ENCODE assay signal across 9 mouse cellular contexts in genomic region chr3:87565623-87566022, GRCm38 (mm10). TPM values are rescaled to one million over a fixed set of nuclear protein-coding genes. Genes with fewer than 3 reads are reported as not detected.
DNase-seq lines count a peak whose midpoint lies in the region; ATAC-seq and TF ChIP-seq lines count a peak whose summit lies in the region.
"Had no signal": no experiment of that assay in that cellular context is flagged by ENCODE, and none has a peak within 500 bp of the region (broad histone marks: within the 10 kb centered on the region; RNA-seq: fewer than 3 reads in every experiment).

No protein-coding gene starts in this region.

- no peaks in the 10 kb centered on the region for H3K36me3 ChIP-seq in heart, embryonic 14.5 days (ENCODE audit: control insufficient read depth, insufficient read depth, low read length)
- no peaks in the 10 kb centered on the region for H3K36me3 ChIP-seq in embryonic facial prominence, embryonic 11.5 days (replicated peaks; ENCODE audit: control insufficient read depth, insufficient read depth, low read depth, low read length)
- H3K36me3 ChIP-seq in hindbrain, embryonic 15.5 days, result no peaks in the 10 kb centered on the region
- no peaks in the 10 kb centered on the region for H3K36me3 ChIP-seq in midbrain, postnatal 0 days (ENCODE audit: insufficient read depth, low read length)

- 0 out of 2 replicates have a peak, but pooled peaks cover 4% of the 10 kb centered on the region for H3K27me3 ChIP-seq in heart, embryonic 14.5 days (ENCODE audit: control insufficient read depth, insufficient read depth, low read length)
- no peaks in the 10 kb centered on the region for H3K27me3 ChIP-seq in embryonic facial prominence, embryonic 11.5 days (ENCODE audit: control insufficient read depth, insufficient read depth, low read length)
- no peaks in the 10 kb centered on the region for H3K27me3 ChIP-seq in hindbrain, embryonic 15.5 days
- no peaks in the 10 kb centered on the region for H3K27me3 ChIP-seq in midbrain, postnatal 0 days (ENCODE audit: insufficient read depth, low read length)
- H3K27me3 ChIP-seq: CH12.LX had no signal

- no peaks in the 10 kb centered on the region for H3K9me3 ChIP-seq in heart, embryonic 14.5 days (ENCODE audit: control insufficient read depth, low read length)
- no peaks in the 10 kb centered on the region for H3K9me3 ChIP-seq in embryonic facial prominence, embryonic 11.5 days (replicated peaks; ENCODE audit: control insufficient read depth, low read length)
- no peaks in the 10 kb centered on the region for H3K9me3 ChIP-seq in hindbrain, embryonic 15.5 days
- no peaks in the 10 kb centered on the region for H3K9me3 ChIP-seq in midbrain, postnatal 0 days (ENCODE audit: low read length)

- H3K27ac ChIP-seq in heart, embryonic 14.5 days (replicated peaks in 1 of 2; ENCODE audit: control insufficient read depth in 1 of 2, insufficient read depth in 1 of 2, low read depth in 2 of 2, low read length in 2 of 2), result 0 out of 4 replicates have a peak overlapping the region, but pooled peaks of 1 of the 2 experiments have one; percentile 19
- peak overlapping the region; percentile 59; the same call in 1 of the 2 replicates for H3K27ac ChIP-seq in embryonic facial prominence, embryonic 11.5 days (replicated peaks; ENCODE audit: low read depth, low read length)
- peak overlapping the region; percentile 95 for H3K27ac ChIP-seq in hindbrain, embryonic 15.5 days (replicated peaks)
- peak overlapping the region; percentile 95 for H3K27ac ChIP-seq in midbrain, postnatal 0 days (ENCODE audit: low read depth, low read length)

- no peak overlapping the region for H3K9ac ChIP-seq in heart, embryonic 14.5 days (ENCODE audit: low read length)
- 0 out of 2 replicates have a peak overlapping the region, but pooled peaks have one; percentile 25 for H3K9ac ChIP-seq in embryonic facial prominence, embryonic 11.5 days (replicated peaks; ENCODE audit: low read length)
- peak overlapping the region; percentile 42 for H3K9ac ChIP-seq in hindbrain, embryonic 15.5 days
- peak overlapping the region; percentile 62 for H3K9ac ChIP-seq in midbrain, postnatal 0 days (replicated peaks; ENCODE audit: low read length, poor library complexity, severe bottlenecking)

- intact Hi-C loops in heart, postnatal 10 days (cut with DNase I), result loop anchor here (10.0 kb wide), 1 partner anchor 531 kb away; no protein-coding TSS in a partner anchor

- no peak for TF ChIP-seq CTCF in midbrain, postnatal 0 days (IDR thresholded peaks at IDR 0.05)

- peaks cover 4 to 6% of the 10 kb centered on the region in 2 experiments; a peak in 3 of 4 replicates for H3K4me1 ChIP-seq in heart, embryonic 14.5 days (ENCODE audit: control insufficient read depth in 2 of 2, insufficient read depth in 2 of 2, low read length in 2 of 2)
- no peaks in the 10 kb centered on the region for H3K4me1 ChIP-seq in embryonic facial prominence, embryonic 11.5 days (ENCODE audit: control insufficient read depth, insufficient read depth, low read length)
- H3K4me1 ChIP-seq in hindbrain, embryonic 15.5 days (replicated peaks), result peaks cover 13% of the 10 kb centered on the region
- H3K4me1 ChIP-seq in midbrain, postnatal 0 days (ENCODE audit: insufficient read depth, low read length), result peaks cover 4% of the 10 kb centered on the region; the same call in 1 of the 2 replicates

- 86% methylated on average over 6 of the region's 6 CpGs for WGBS in heart, embryonic 14.5 days
- 83% methylated on average over 6 of the region's 6 CpGs for WGBS in embryonic facial prominence, embryonic 11.5 days
- WGBS in hindbrain, embryonic 15.5 days, result 58% methylated on average over 6 of the region's 6 CpGs
- WGBS in midbrain, postnatal 0 days, result 41% methylated on average over 6 of the region's 6 CpGs

- no peak overlapping the region for H3K4me3 ChIP-seq in heart, embryonic 14.5 days (ENCODE audit: control insufficient read depth in 1 of 2, insufficient read depth in 1 of 2, low read depth in 1 of 2, low read length in 2 of 2)
- no peak overlapping the region for H3K4me3 ChIP-seq in embryonic facial prominence, embryonic 11.5 days (ENCODE audit: low read depth, low read length)
- peak overlapping the region; percentile 23 for H3K4me3 ChIP-seq in hindbrain, embryonic 15.5 days
- peak overlapping the region; percentile 28; the same call in 1 of the 2 replicates for H3K4me3 ChIP-seq in midbrain, postnatal 0 days (ENCODE audit: low read depth, low read length)

- ATAC-seq in heart, embryonic 14.5 days (ENCODE audit: insufficient number of reproducible peaks, insufficient read depth, low FRiP score, low read depth), result no peak
- ATAC-seq in embryonic facial prominence, embryonic 11.5 days (replicated peaks; ENCODE audit: insufficient number of reproducible peaks, low FRiP score, low TSS enrichment, low read depth), result no peak
- ATAC-seq in hindbrain, embryonic 15.5 days (ENCODE audit: low FRiP score, low read depth), result no peak
- ATAC-seq in midbrain, postnatal 0 days (ENCODE audit: low FRiP score), result peak; percentile 52

- no peak for DNase-seq in heart, postnatal 10 days
- no peak for DNase-seq in embryonic facial prominence, embryonic 11.5 days (ENCODE audit: low spot score)
- DNase-seq in midbrain, postnatal 0 days (ENCODE audit: low spot score), result no peak
- DNase-seq in adrenal gland, adult 18-20 months (ENCODE audit: low spot score in 2 of 2), result no peak
- DNase-seq in embryo, embryonic 10 days (ENCODE audit: low spot score), result no peak
- DNase-seq in ovary, adult 18-20 months (ENCODE audit: low spot score), result no peak

- H3K4me2 ChIP-seq in heart, embryonic 14.5 days (ENCODE audit: low read length), result peak overlapping the region; percentile 50
- H3K4me2 ChIP-seq in embryonic facial prominence, embryonic 11.5 days (ENCODE audit: low read depth, low read length), result peak overlapping the region; percentile 16; the same call in 1 of the 2 replicates
- H3K4me2 ChIP-seq in hindbrain, embryonic 15.5 days, result peak overlapping the region; percentile 58
- peak overlapping the region; percentile 44 for H3K4me2 ChIP-seq in midbrain, postnatal 0 days (ENCODE audit: low read depth, low read length, poor library complexity, severe bottlenecking)

RNA-seq across cellular contexts. Expression of gene Etv3, which starts 40.4 kb away (rescaled TPM):
- polyA plus RNA-seq in heart, embryonic 14.5 days (2014; fragmentation: Nextera tagmentation; extraction: Ambion mirVana), result 7.3 and 9.3 TPM in 2 replicates
- total RNA-seq in heart, postnatal 10 days (2021), result 10 to 100 TPM; 17.1 to 18.3 TPM
- 8.5 and 9.8 TPM in 2 replicates for polyA plus RNA-seq in embryonic facial prominence, embryonic 11.5 days (2014; fragmentation: Nextera tagmentation; extraction: Ambion mirVana)
- 10.4 and 10.8 TPM in 2 replicates for polyA plus RNA-seq in hindbrain, embryonic 15.5 days (2015; fragmentation: Nextera tagmentation; extraction: Ambion mirVana)
- 9.8 and 13.6 TPM in 2 replicates for total RNA-seq in midbrain, postnatal 0 days (2014; rRNA removed)
- 5.9 and 7.9 TPM in 2 replicates for polyA plus RNA-seq in midbrain, postnatal 0 days (2015; fragmentation: Nextera tagmentation; extraction: Ambion mirVana)
- 10 to 100 TPM; 21.1 to 27.1 TPM for total RNA-seq in adrenal gland, adult 18-20 months (2021)

RNA-seq across cellular contexts. Expression of gene Arhgef11, which starts 51.7 kb away (rescaled TPM):
- polyA plus RNA-seq in heart, embryonic 14.5 days (2014; fragmentation: Nextera tagmentation; extraction: Ambion mirVana), result 7.9 and 9.7 TPM in 2 replicates
- 10 to 100 TPM; 23.0 to 23.1 TPM for total RNA-seq in heart, postnatal 10 days (2021)
- 11.7 and 13.6 TPM in 2 replicates for polyA plus RNA-seq in embryonic facial prominence, embryonic 11.5 days (2014; fragmentation: Nextera tagmentation; extraction: Ambion mirVana)
- polyA plus RNA-seq in hindbrain, embryonic 15.5 days (2015; fragmentation: Nextera tagmentation; extraction: Ambion mirVana), result 22.0 and 23.7 TPM in 2 replicates
- 60.1 and 67.5 TPM in 2 replicates for total RNA-seq in midbrain, postnatal 0 days (2014; rRNA removed)
- polyA plus RNA-seq in midbrain, postnatal 0 days (2015; fragmentation: Nextera tagmentation; extraction: Ambion mirVana), result 15.0 and 16.4 TPM in 2 replicates
- total RNA-seq in adrenal gland, adult 18-20 months (2021), result 10 to 100 TPM; 29.7 to 35.8 TPM

Comparison
In these comparisons a context has a peak if more than half of its experiments do, and no peak if none do; other contexts are left out.
1. H3K4me3 ChIP-seq: peak in hindbrain, embryonic 15.5 days (single experiment) and midbrain, postnatal 0 days (single experiment); none in heart, embryonic 14.5 days (0 of 2) and embryonic facial prominence, embryonic 11.5 days (single experiment).
2. Peak in every context shown above with its lines, with median percentiles within 50 percentile points of each other: H3K4me2 ChIP-seq.